Mouse (Mus musculus) megakaryocyte, embryonic 14.5 days (primary cell): ENCODE data around the gene Rbbp7. TPM values are rescaled to one million over a fixed set of nuclear protein-coding genes. Genes with fewer than 3 reads are reported as not detected.
A peak's percentile ranks its signal among the peaks of the same experiment; 100 is the strongest.

ENCODE experiments used
- H3K27me3 ChIP-seq: replicated peaks from 2 replicates; pipeline ENCODE3; 2012; ENCODE audit warnings: inconsistent platforms
- H3K36me3 ChIP-seq: replicated peaks from 2 replicates; pipeline ENCODE3; 2012; ENCODE audit warnings: low read length, inconsistent platforms, mixed read lengths
- H3K4me1 ChIP-seq: 2 replicates; pipeline ENCODE4 v1.6.1; 2012; ENCODE audit warnings: inconsistent platforms
- H3K4me3 ChIP-seq: replicated peaks from 2 replicates; pipeline ENCODE3; 2012; ENCODE audit warnings: moderate library complexity, mild to moderate bottlenecking, inconsistent platforms
- H3K9me3 ChIP-seq: 2 replicates; pipeline ENCODE4 v1.6.1; 2012; ENCODE audit warnings: inconsistent platforms
- FLI1 ChIP-seq: IDR thresholded peaks from 2 replicates; pipeline ENCODE4 v1.6.1; 2012; ENCODE audit warnings: low read length, inconsistent platforms, mixed read lengths
- GATA1 ChIP-seq: IDR thresholded peaks from 3 replicates; pipeline ENCODE4 v1.6.1; 2012; ENCODE audit warnings: mixed read lengths, low read length, inconsistent platforms, borderline replicate concordance
- polyA plus RNA-seq: library from polyadenylated mRNA; stranded (reverse); fragments of >175 nt; gene quantifications from 2 replicates; pipeline ENCODE4 v1.2.3, GENCODE M21; 2012; ENCODE audit warnings: low replicate concordance; ENCODE audit not compliant: insufficient read depth

The Rbbp7 gene
- polyA plus RNA-seq, 1 experiment = 30.8 TPM

DNA sequence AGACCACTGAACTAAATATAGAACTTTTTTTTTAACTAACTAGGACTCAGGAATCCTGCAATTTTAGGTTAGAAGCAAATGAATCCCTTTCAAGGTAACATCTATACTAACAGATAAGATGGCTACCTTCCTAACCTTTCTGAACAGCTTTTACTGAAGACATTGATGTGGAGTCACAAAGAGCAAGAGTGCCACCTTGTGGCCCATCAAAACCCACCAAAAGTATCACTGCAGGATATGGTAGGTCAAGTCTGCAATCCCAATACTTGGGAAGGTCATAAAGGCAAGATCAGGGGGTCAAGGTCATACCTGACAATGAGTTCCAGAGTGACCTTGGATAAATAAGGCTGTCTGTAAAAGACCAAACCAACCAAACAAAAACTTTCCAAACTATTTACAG, 40.2 kb downstream of the Rbbp7 start:
- H3K27me3 ChIP-seq = no peaks in the 10 kb centered on the region
- no peaks in the 10 kb centered on the region for H3K9me3 ChIP-seq
- TF ChIP-seq GATA1 (no peak), FLI1 (no peak)
- no peaks in the 10 kb centered on the region for H3K4me1 ChIP-seq
- H3K4me3 ChIP-seq = no peak overlapping the region
- H3K36me3 ChIP-seq = peaks cover 49% of the 10 kb centered on the region

GRCm38 (mm10) chrX:162828016-162828415, 67.8 kb downstream of the Rbbp7 start:
- no peak for TF ChIP-seq GATA1
- TF ChIP-seq FLI1 = no peak
- Histone ChIP-seq H3K36me3 (peaks cover 7% of the 10 kb centered on the region), H3K4me3 (peak overlapping the region; percentile 97), H3K9me3 (no peaks in the 10 kb centered on the region), H3K27me3 (peaks cover 4% of the 10 kb centered on the region), H3K4me1 (peaks cover 5% of the 10 kb centered on the region; the same call in 1 of the 2 replicates)

Other genes starting within 250 kb of the Rbbp7 start
- not detected in 2 replicates for gene Reps2, start 116.8 kb upstream of the Rbbp7 start, polyA plus RNA-seq
- gene Txlng, start 69.1 kb downstream of the Rbbp7 start, polyA plus RNA-seq = 0.56 and 1.6 TPM in 2 replicates
- 9.4 TPM in 1 of 2 replicates, not detected in the other for gene Syap1, start 128.0 kb downstream of the Rbbp7 start, polyA plus RNA-seq
- gene Ctps2, start 140.8 kb downstream of the Rbbp7 start, polyA plus RNA-seq = 2.9 TPM in 1 of 2 replicates, not detected in the other
- not detected in 2 replicates for gene S100g, start 204.2 kb downstream of the Rbbp7 start, polyA plus RNA-seq